Mouse (Mus musculus) adrenal gland, adult (tissue): ENCODE data around the gene Armcx4.
"Not testable (repeated sequence)": the region's sequence is repeated elsewhere in the genome, so short reads cannot be mapped to it uniquely, and the experiment has no call there.

Experiments used
- DNase-seq, 2 experiments: peaks; one replicate each; pipeline ENCODE4 v3.0.0; 2022 to 2023; ENCODE audit warnings: low spot score in 1 of 2; ENCODE audit not compliant: inconsistent age in 2 of 2

The Armcx4 gene

DNA sequence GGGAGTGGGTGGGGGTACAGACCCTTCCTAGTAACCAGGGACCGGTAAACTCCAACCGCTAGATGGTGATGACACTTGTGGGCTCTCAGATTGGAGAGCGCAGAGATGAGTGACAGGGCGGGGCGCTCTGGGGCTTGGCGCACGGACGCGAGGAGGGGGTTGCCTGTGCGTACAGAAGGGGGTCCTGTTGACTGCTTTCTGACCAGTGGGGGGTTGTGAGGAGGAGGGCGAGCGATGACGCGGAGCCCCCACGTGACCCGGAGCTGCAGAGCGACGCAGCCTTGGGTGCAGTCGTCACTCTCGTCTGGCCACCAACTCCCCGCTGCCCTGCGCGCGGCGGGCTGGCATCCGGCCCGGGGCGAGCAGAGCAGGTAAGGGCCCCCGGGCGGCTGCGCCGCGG, at the start of gene Armcx4:
Gene Armcx4, plus strand, starts transcription at position 253 of the 400 bp plus-strand sequence.
- DNase-seq = peak; percentile 65 to 80

GRCm38 (mm10) chrX:134641000-134641760, 45.1 kb upstream of the Armcx4 start:
- no peak for DNase-seq

DNA sequence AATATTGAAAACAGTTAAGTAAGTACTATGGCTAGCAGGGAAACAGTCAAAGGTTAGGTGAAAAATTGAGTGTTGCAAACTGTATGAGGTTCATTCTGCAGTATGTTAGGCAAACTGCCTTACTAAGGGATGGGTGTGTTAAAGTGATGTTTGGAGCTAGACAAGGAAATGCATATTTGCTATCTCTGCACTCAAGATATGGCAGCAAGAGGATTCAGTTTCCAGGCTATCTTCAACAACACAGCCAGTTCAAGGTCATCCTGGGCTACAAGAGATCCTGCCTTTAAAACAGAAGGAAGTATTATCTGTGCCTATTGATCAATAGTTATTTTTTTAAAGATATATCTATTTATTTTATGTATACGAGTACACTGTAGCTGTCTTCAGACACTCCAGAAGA, 40.0 kb upstream of the Armcx4 start:
- no peak for DNase-seq

DNA sequence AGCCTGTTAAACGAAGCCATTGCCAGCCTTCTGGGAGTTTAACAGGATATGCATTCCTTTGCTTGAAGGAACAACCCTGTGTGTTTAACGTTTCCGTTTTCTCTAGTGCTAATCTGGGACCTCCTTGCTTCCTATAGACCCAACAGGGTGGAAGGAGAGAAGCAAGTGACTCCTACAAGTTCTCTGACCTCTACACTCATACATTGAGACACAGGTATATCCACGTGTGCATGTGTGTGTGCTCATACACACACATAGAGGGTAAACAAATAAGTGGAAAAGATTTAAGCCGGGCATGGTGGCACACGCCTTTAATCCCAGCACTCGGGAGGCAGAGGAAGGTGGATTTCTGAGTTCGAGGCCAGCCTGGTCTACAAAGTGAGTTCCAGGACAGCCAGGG, 38.9 kb upstream of the Armcx4 start:
- no peak for DNase-seq

DNA sequence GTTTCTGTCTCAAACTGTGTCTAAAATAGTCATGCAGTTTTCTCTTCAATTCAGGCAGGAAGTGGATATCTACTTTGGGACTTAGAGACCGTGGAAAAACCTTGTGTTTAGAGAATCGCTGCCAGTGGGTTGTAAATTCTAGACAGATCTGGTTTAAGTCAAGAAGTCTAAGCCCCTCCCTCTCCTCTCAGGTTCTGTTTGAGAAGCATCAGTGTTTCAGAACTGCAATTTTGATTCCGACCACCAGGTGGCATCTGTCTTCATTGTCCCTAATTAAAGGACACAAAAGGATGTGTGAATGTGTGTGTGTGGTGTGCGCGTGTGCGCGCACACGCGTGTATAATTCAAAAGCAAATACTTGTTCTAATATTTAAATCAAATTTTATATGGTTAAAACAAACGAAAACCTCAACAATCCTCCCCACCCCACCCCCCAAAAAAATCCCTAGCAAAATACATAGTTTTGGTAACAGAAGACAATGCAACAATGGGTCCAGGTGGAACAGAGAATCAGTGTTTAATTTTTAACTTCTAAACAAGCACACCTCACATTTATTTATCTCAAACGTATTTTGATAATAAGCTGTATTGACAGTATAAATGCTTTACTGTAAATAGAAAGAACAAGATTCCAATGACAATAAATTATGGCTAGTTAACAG, 38.2 kb upstream of the Armcx4 start:
- DNase-seq = peak; percentile 44 to 89

DNA sequence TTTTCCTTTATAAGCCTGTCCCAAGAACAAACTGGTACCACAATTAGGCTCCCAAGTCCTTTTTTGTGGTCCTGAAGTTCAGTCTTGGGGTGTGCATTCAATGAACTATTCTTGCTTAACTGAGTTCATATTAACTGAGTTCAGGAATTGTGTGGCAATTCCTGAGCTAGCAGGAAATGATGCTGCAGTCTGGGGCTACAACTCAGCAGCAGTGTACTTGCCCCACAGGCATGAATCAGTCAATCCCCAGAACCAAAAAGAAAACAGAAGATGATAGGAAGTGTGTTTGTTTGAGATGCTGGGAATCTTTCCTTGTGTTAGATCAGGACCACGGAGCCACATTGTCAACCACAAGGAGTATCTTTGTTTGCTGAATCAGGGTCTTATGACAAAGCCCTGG, 34.3 kb upstream of the Armcx4 start:
- no peak for DNase-seq

- DNase-seq = no peak
Measured at GRCm38 (mm10) chrX:134661586-134661985, 24.7 kb upstream of the Armcx4 start.

- no peak for DNase-seq
Measured at GRCm38 (mm10) chrX:134675022-134675421, 11.3 kb upstream of the Armcx4 start.

DNA sequence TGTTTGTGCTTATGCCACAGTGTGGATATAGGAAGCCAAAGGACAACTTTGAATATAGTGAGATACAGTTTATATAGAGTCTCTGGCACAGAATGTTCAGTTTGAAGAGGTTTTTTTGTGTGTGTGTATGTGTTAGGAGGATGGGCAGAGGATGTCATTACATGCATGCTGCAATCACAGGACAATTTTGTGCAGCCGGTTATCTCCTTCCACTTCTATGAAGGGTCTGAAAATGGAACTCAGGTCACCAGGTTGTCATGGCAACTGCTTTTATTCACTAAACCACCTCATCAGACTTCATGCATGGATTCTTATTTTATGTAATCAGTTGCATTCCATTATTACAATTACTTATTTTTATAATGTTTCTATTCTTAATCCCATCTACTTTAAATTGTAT, 10.4 kb upstream of the Armcx4 start:
- DNase-seq = no peak

- no peak for DNase-seq
Measured at GRCm38 (mm10) chrX:134684936-134685335, 1.4 kb upstream of the Armcx4 start.

GRCm38 (mm10) chrX:134686739-134687171, 436 bp downstream of the Armcx4 start:
- peak; percentile 44 to 63 for DNase-seq

DNA sequence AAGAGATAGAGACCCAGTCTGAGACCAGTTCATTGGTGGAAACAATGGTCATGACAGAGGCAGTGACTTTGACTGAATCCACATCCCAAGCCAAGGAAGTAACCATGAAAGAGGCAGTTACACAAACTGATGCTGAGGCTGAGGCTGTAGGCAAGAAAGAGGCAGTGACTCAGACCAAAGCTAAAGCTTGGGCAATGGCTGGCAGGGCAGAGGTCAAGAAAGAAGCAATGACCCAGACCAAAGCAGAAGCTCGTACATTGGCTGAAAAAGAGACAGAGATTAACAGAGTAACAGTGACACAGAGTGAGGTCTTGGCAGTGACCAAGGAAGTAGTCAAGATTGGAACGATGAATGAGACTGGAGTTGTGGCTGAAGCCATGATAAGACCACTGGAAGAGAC, 3.4 kb downstream of the Armcx4 start:
- peak in 1 of 2 experiments; percentile 51 for DNase-seq

GRCm38 (mm10) chrX:134690871-134691539, 4.7 kb downstream of the Armcx4 start:
- DNase-seq = peak; percentile 48 to 78

DNA sequence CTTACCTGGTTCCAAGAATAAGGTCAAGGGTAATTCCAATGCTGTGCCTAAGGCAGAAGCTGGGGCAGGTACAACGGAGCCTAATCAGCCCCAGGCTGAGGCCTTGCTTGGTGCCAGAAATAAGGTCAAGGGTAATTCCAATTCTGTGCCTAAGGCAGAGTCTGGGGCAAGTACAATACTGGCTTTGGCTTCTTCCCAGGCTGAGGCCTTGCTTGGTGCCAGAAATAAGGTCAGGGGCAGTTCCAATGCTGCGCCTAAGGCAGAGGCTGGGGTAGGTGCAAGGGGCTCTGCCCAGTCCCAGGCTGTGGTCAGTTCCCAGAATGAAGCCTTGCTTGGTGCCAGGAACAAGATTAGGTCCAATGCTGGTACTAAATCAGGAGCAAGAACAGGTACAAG, 5.2 kb downstream of the Armcx4 start:
- DNase-seq = peak; percentile 51 to 84

- DNase-seq = no peak
Measured at GRCm38 (mm10) chrX:134716863-134717262, 30.5 kb downstream of the Armcx4 start.

DNA sequence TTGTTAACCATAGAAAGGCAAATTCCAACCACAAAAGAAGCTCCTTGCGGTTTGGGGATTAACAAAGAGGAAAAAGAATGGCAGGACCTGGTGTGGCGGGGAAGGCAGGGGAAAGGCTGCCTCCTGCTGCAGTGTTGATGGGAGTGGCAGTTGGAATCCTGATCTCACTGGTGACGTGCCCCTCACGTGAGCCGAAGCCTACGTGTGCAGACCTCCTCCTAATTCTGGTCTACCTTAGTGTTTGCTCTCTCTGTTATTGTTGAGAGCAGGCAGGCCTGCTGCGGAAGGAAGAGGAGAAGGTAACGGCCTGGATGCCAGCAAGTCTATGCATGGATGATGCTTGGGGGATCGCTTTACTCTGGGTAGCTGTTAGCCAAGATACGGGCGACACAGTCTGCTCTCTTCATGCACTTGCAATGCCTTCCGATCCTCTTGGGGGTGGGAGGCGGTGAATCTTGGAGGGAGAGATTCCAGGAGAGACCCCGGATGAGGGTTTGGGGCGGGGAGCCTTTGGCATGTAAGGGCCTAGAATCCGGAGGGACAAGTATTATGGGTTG, 31.5 kb downstream of the Armcx4 start, which contains the start of gene Armcx1:
Gene Armcx1, plus strand, starts transcription at position 212 of the 557 bp plus-strand sequence.
- peak; percentile 72 to 83 for DNase-seq

- DNase-seq = peak; percentile 59 to 76
Measured at GRCm38 (mm10) chrX:134718524-134718923, 32.2 kb downstream of the Armcx4 start.

DNA sequence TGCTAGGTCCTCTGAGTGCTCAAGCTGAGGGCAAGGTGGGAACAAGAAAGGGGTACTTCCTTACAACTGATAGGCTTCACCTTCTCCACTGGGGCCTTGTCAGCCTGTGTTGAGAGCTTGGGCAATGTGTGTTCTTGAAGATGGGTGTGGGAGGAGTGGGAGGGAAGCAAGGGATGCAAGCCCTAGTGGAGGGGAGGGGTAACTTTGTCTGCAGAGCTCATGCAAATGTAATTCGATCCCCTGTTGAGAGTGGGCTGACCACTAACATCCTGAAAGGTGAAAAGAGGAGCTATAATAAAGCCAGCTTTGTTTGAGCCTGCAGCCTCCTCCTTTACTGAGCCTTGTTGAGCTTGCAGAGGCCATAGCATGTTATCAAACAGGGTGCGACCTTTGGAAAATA, 37.4 kb downstream of the Armcx4 start:
- DNase-seq = not testable (repeated sequence)

GRCm38 (mm10) chrX:134729778-134730177, 43.5 kb downstream of the Armcx4 start:
- DNase-seq = peak in 1 of 2 experiments; percentile 39

GRCm38 (mm10) chrX:134737796-134738195, 51.5 kb downstream of the Armcx4 start:
- no peak for DNase-seq

- DNase-seq = no peak
Measured at GRCm38 (mm10) chrX:134739160-134739559, 52.8 kb downstream of the Armcx4 start.
